Mouse (Mus musculus): ENCODE measurements around the gene Dusp15. TPM values are rescaled to one million over a fixed set of nuclear protein-coding genes. Genes with fewer than 3 reads are reported as not detected.
A peak's percentile ranks its signal among the peaks of the same experiment; 100 is the strongest.

Dusp15 gene
- polyA plus RNA-seq, 1 experiment = not detected

- TF ChIP-seq POLR2A (IDR thresholded peaks at IDR 0.05; ENCODE audit: borderline replicate concordance, low read depth, low read length) = no peak
- no peak for TF ChIP-seq CTCF (IDR thresholded peaks at IDR 0.05; ENCODE audit: low read depth, low read length)
- Histone ChIP-seq H3K4me3 (ENCODE audit: insufficient read depth, low read length) (no peak overlapping the region), H3K27ac (ENCODE audit: insufficient read depth, low read depth, low read length) (no peak overlapping the region), H3K4me1 (ENCODE audit: control insufficient read depth, insufficient read depth, low read length) (peaks cover 51% of the 10 kb centered on the region)
Measured at GRCm38 (mm10) chr2:152924543-152924942, 27.0 kb downstream of the Dusp15 start.

GRCm38 (mm10) chr2:152924128-152924527 lies 27.4 kb downstream of the Dusp15 start:
- H3K27ac ChIP-seq (ENCODE audit: insufficient read depth, low read depth, low read length) = no peak overlapping the region
- H3K4me1 ChIP-seq (ENCODE audit: control insufficient read depth, insufficient read depth, low read length) = peaks cover 50% of the 10 kb centered on the region
- TF ChIP-seq CTCF (IDR thresholded peaks at IDR 0.05; ENCODE audit: low read depth, low read length) (no peak), POLR2A (IDR thresholded peaks at IDR 0.05; ENCODE audit: borderline replicate concordance, low read depth, low read length) (no peak)
- no peak overlapping the region for H3K4me3 ChIP-seq (ENCODE audit: insufficient read depth, low read length)

- peaks cover 45% of the 10 kb centered on the region for H3K4me1 ChIP-seq (ENCODE audit: control insufficient read depth, insufficient read depth, low read length)
- no peak for TF ChIP-seq POLR2A (IDR thresholded peaks at IDR 0.05; ENCODE audit: borderline replicate concordance, low read depth, low read length)
- no peak for TF ChIP-seq CTCF (IDR thresholded peaks at IDR 0.05; ENCODE audit: low read depth, low read length)
- H3K4me3 ChIP-seq (ENCODE audit: insufficient read depth, low read length) = no peak overlapping the region
- no peak overlapping the region for H3K27ac ChIP-seq (ENCODE audit: insufficient read depth, low read depth, low read length)
Measured at GRCm38 (mm10) chr2:152923621-152924020, 27.9 kb downstream of the Dusp15 start.

GRCm38 (mm10) chr2:152922376-152922775 lies 29.1 kb downstream of the Dusp15 start:
- H3K4me1 ChIP-seq (ENCODE audit: control insufficient read depth, insufficient read depth, low read length) = peaks cover 34% of the 10 kb centered on the region
- no peak for TF ChIP-seq POLR2A (IDR thresholded peaks at IDR 0.05; ENCODE audit: borderline replicate concordance, low read depth, low read length)
- no peak for TF ChIP-seq CTCF (IDR thresholded peaks at IDR 0.05; ENCODE audit: low read depth, low read length)
- H3K27ac ChIP-seq (ENCODE audit: insufficient read depth, low read depth, low read length) = no peak overlapping the region
- H3K4me3 ChIP-seq (ENCODE audit: insufficient read depth, low read length) = no peak overlapping the region

GRCm38 (mm10) chr2:152917671-152918070 lies 33.8 kb downstream of the Dusp15 start:
- peaks cover 4% of the 10 kb centered on the region; the same call in 1 of the 2 replicates for H3K4me1 ChIP-seq (ENCODE audit: control insufficient read depth, insufficient read depth, low read length)
- no peak overlapping the region for H3K27ac ChIP-seq (ENCODE audit: insufficient read depth, low read depth, low read length)
- no peak overlapping the region for H3K4me3 ChIP-seq (ENCODE audit: insufficient read depth, low read length)
- TF ChIP-seq POLR2A (IDR thresholded peaks at IDR 0.05; ENCODE audit: borderline replicate concordance, low read depth, low read length) (no peak), CTCF (IDR thresholded peaks at IDR 0.05; ENCODE audit: low read depth, low read length) (no peak)

GRCm38 (mm10) chr2:152916111-152916510 lies 35.4 kb downstream of the Dusp15 start:
- TF ChIP-seq CTCF (IDR thresholded peaks at IDR 0.05; ENCODE audit: low read depth, low read length) = no peak
- no peak for TF ChIP-seq POLR2A (IDR thresholded peaks at IDR 0.05; ENCODE audit: borderline replicate concordance, low read depth, low read length)
- Histone ChIP-seq H3K4me3 (ENCODE audit: insufficient read depth, low read length) (no peak overlapping the region), H3K4me1 (ENCODE audit: control insufficient read depth, insufficient read depth, low read length) (peaks cover 4% of the 10 kb centered on the region; the same call in 1 of the 2 replicates), H3K27ac (ENCODE audit: insufficient read depth, low read depth, low read length) (no peak overlapping the region)

GRCm38 (mm10) chr2:152915453-152915852 lies 36.0 kb downstream of the Dusp15 start:
- H3K4me1 ChIP-seq (ENCODE audit: control insufficient read depth, insufficient read depth, low read length) = peaks cover 4% of the 10 kb centered on the region; the same call in 1 of the 2 replicates
- H3K27ac ChIP-seq (ENCODE audit: insufficient read depth, low read depth, low read length) = no peak overlapping the region
- no peak overlapping the region for H3K4me3 ChIP-seq (ENCODE audit: insufficient read depth, low read length)
- TF ChIP-seq CTCF (IDR thresholded peaks at IDR 0.05; ENCODE audit: low read depth, low read length) (no peak), POLR2A (IDR thresholded peaks at IDR 0.05; ENCODE audit: borderline replicate concordance, low read depth, low read length) (no peak)

- Histone ChIP-seq H3K4me3 (ENCODE audit: insufficient read depth, low read length) (no peak overlapping the region), H3K27ac (ENCODE audit: insufficient read depth, low read depth, low read length) (no peak overlapping the region), H3K4me1 (ENCODE audit: control insufficient read depth, insufficient read depth, low read length) (peaks cover 4% of the 10 kb centered on the region; the same call in 1 of the 2 replicates)
- TF ChIP-seq CTCF (IDR thresholded peaks at IDR 0.05; ENCODE audit: low read depth, low read length) (peak; percentile 98), POLR2A (IDR thresholded peaks at IDR 0.05; ENCODE audit: borderline replicate concordance, low read depth, low read length) (no peak)
Measured at GRCm38 (mm10) chr2:152914310-152915120, 37.0 kb downstream of the Dusp15 start.

- H3K4me1 ChIP-seq (ENCODE audit: control insufficient read depth, insufficient read depth, low read length) = peaks cover 4% of the 10 kb centered on the region; the same call in 1 of the 2 replicates
- H3K27ac ChIP-seq (ENCODE audit: insufficient read depth, low read depth, low read length) = no peak overlapping the region
- TF ChIP-seq POLR2A (IDR thresholded peaks at IDR 0.05; ENCODE audit: borderline replicate concordance, low read depth, low read length) (no peak), CTCF (IDR thresholded peaks at IDR 0.05; ENCODE audit: low read depth, low read length) (no peak)
- H3K4me3 ChIP-seq (ENCODE audit: insufficient read depth, low read length) = no peak overlapping the region
Measured at GRCm38 (mm10) chr2:152913471-152913870, 38.0 kb downstream of the Dusp15 start.

GRCm38 (mm10) chr2:152911432-152911831 lies 40.1 kb downstream of the Dusp15 start:
- Histone ChIP-seq H3K27ac (ENCODE audit: insufficient read depth, low read depth, low read length) (no peak overlapping the region), H3K4me3 (ENCODE audit: insufficient read depth, low read length) (no peak overlapping the region), H3K4me1 (ENCODE audit: control insufficient read depth, insufficient read depth, low read length) (peaks cover 13% of the 10 kb centered on the region)
- TF ChIP-seq POLR2A (IDR thresholded peaks at IDR 0.05; ENCODE audit: borderline replicate concordance, low read depth, low read length) (no peak), CTCF (IDR thresholded peaks at IDR 0.05; ENCODE audit: low read depth, low read length) (no peak)
